Mouse (Mus musculus) thymus, adult 18-20 months (tissue): Measurements from ENCODE around the gene Gmppa.

ENCODE experiments used
- DNase-seq, 2 experiments: peaks; one replicate each; pipeline ENCODE4 v3.0.0; 2022; ENCODE audit warnings: mixed read lengths in 2 of 2

The Gmppa gene

DNA sequence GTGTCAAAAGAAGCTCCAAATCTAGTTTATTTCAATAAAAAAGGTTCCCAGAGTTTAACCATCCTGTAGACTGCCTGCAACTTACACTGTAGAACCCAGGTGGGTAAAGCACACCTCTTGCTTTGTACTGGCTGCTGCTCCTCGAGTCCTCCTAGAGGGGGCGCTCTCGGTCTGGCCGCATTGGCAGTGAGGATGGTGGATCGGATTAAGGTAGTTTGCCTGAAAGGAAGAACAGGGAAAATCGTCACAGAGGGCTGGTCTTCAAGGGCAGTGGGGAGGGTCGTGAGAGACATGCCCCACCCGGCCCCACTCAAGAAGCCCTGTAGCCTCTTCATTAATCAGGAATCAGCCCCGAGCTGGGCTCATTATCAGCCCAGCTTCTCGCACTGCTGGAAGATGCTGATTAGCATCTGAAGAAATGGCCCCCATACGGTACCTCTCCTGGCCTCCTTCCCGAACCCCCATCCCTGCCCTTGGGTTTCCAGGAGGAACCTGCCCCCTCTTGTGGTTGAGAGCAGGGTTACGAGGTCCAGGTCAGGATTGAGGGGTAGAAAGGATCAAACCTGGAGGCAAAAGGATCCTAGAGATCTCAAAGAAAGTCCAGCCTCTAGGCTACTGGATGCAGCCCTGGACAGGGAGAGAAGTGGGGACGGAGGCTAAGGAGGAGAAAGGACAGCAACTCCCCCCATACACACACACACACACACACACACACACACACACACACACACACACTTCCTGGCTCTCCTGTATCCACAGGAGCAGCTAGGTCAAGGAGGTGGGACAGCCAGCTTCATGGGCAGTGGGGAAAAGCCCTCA, 21.2 kb downstream of the Gmppa start:
- DNase-seq = no peak

DNA sequence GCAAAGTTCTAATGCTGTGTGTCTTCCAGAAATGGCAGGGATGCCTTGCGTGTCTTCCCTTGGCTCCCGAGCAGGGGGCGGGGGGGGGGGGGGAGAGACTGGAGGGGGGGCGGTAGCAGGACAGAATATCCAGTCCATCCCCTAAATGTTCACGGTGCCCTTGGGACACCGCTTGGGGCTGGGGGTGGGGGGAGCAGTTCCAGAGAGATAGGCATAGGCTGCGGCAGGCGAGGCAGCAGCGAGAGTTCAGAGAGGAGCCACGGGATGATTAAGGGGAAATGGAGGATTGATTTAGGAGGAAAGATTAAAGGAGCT, 21.9 kb downstream of the Gmppa start:
- DNase-seq = no peak

DNA sequence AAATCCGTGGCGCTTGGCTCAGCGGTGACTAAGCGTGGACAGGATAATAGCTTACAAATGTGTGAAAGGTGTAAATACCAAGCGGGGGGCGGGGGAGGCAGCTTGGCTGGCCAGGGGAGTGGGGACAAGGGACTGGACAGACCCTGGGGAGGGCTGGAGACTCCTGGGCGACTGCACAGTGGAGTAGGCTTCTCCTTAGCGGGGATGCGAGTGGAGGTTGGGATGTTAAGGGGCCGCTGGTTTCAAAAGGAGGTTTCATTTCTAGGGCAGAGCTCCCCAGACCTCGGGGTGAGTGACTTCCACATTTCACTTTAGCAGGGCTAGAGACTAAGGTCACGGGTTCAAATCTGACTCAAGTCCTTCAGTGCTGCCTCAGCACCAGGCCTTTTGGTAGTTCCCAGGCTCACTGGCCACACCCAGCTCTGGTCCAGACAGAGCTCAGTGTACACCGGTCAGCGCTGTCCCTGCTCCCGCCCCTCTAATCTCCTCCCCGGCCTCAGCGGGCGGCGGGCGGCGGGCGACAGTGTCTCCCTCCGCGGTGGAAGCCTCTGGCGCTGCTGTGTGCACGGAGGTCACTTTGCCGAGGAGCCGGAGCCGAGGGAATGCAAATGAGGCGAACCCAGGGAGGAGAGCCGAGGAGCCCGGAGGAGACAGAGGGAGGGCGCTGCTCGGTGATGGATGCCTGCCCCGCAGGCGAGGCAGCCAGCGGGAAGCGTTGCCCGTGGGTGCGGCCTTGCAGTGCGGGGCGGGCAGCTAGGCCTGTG, 22.5 kb downstream of the Gmppa start:
- DNase-seq = no peak

DNA sequence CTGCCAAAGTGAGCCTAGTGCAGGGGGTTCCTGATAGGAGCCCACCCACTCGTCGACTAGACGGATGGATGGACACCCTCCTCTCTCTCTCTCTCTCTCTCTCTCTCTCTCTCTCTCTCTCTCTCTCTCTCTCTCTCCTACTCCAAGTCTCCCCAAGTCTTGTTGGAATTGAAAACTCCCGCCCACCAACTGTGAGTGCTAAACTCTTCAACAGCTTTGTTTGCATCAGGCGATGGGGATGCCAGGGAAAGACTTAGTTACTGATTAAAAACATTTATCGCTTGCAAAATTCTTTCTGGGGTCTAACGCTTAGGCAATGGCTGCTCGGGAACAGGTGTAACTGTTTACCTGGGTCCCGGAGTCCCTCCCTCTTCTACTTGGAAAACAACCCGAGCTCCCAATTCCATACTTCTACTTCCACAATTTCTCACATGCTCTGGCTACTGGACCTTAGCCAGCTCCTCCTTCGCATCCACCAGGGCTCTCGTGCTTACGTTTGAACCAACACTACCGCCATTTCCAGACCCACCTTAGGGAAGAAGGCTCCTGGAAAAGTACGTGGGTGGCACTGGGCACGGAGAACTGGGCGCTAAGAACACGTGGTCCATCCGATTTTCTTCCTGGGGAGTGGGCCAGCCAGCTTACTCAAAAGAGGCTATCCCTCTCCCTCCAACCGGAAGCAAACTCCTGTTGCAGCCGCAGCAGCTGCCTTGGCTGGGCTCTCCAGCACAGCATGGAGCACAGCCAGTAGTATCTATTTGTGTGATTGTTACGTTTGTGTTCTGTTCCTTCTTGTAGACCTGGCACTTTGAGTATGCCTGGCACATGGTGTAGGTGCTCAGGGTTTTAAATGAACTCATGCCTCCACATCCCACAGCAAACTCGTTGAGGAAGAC, 23.3 kb downstream of the Gmppa start:
- no peak for DNase-seq

DNA sequence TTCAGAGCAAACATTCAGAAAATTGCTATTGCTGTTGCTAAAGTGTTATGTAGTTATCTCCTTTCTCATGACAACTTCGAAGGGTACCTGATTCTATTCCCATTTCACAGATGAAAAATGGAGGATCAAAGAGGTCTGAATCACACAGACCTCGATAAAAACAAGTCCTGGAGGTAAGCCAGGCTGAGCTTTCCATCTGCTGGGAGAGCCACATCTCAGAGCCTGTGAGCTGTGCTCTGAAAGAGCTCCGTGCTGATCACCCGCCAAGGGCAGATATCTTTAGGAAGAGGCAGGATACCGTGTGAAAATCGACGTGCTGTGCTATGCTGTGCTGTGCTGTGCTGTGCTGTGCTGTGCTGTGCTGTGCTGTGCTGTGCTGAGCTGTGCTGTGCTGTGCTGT, 24.6 kb downstream of the Gmppa start:
- DNase-seq = no peak

DNA sequence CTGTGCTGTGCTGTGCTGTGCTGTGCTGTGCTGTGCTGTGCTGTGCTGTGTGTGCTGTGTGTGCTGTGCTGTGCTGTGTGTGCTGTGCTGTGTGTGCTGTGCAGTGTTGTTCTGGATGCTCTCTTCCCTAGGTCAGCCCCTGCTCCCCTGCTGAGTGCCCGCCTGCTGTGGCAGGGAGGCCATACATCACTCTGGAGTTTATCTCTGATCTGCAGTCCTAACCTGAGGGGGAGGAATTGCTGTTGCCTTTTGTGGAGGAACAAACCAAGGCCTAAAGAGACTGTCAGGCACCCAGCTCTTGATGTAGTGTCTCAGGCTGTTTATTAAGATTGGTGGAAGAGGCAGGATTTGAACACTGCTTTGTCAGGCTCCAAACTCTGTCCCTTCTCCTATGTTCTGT, 26.9 kb downstream of the Gmppa start:
- no peak for DNase-seq

DNA sequence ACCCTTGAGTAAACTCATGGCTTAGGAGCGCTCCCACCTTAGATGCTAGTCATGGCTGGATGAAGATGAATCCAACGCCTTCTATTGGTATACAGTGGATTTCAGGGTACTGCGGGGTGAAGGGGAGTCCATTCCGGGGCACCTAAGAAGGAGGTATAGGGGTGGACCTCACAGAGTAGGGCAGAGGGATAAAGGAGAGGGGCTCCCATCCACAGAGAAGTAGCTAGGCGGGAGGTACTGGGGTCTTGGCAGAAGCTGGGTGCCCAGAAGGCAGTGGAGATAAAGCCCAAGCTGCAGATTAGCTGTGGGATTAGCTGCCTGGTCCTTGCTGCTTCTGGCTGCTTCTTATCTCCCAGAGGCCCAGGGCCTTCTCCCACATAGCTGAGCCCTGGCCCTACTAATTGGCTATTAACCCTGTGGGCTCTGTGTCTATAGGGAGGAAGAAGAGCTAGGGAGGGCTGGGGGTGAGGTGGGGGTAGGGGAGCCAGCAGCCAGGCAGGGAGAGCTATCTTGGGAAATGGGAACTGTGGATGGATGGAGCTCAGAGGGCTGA, 28.0 kb downstream of the Gmppa start:
- DNase-seq = no peak

DNA sequence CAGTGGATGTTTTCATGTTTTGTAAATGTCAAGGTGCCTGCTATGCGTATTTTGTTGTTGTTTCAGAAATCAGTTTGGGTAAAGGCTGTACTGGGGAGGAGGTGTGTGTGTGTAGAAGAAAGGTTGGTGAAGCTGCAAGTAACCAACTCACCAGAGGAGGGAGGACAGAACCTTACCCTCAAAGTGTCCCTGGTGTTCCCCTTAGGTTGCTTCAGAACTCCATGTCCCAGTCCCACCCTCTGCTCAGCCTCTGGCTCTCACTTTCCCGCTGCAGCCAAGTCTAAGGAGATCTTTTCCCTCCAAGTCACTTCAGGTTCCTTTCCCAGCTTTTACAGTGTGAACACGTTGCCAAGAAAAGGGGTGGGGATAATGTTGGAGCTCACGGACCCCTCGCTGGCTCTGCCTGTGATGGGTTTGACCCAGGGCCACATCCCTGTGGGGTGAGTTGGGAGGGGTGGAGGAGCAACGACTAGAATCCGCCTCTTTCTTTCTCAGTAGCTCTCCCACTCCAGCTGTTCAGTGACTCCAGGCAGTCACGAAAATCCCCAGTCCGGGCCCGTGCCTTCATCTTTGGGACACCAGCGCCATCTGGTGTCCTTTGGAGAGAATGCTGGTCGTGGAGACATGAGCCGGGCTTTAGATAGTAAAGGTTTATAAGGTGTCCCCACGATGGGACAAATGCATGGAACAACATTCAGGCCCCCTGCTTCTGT, 31.6 kb downstream of the Gmppa start:
- peak in 1 of 2 experiments; percentile 26 for DNase-seq

DNA sequence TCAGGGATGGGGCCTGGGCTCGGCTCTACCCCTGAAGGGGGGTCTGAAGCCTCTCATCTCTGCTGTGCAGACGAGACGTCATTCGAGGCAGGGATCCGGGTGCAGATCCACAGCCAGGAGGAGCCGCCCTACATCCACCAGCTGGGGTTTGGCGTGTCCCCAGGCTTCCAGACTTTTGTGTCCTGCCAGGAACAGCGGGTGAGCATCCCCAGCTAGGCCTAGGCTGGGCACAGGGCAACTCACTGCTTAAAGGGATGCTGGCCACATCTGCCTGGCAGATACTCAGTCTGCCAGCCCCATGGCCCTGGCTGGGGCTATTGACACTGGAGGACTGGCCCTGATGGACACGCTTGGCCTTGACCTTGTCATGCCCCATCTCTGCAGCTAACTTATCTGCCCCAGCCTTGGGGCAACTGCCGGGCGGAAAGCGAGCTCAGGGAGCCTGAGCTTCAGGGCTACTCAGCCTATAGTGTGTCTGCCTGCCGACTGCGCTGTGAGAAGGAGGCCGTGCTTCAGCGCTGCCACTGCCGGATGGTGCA, 33.6 kb downstream of the Gmppa start:
- no peak for DNase-seq

DNA sequence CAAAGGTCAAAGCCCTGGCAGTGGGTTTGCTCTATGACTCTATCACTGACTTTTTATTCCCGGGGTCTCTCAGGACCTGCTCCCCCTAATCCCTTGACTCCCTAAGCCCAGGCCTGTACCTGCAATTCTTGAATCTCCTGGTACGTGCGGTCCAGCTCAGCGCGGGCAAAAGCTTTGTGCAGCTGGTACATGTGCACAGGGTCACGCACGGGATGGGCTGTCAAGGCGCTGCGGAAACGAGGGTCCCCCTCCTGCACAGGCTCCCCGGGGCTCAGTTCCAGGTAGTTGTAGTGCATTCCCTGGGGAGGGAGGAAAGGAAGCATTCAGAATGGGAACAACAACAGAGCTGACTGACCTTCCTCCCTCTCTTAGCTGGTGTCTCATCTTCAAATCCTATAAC, 40.7 kb downstream of the Gmppa start:
- no peak for DNase-seq

DNA sequence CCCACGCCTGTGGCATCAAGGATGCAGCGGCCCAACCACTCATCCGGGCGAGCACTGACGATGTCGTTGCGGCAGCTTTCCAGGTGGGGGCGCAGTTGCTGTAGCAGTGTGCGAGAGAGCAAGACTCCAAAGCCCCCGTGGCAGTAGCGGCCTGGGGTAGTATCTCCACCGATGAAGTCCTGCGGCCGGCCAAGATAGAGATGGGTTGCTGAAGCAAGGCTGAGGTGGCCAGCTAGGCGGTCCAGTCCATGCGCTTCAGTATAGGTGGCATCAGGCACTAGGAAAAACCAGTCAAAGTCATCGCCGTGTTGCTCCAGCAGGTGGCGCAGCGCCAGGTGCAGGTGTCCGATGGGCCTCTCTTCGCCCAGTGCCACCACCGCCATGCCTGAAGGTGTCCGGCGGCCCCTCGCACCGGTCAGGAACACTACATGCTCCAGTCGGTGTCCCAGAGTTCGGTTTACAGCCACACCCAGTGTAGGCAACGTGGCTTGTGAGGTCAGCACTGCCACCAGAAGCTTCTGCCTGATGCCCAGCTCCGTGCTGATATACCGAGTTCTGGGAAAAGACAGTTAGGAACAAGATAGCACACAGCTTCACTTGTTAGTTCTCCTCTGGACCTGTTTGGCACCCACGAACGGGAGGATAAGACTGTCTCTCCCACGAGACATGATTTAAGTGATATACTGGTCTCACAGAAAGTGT, 41.7 kb downstream of the Gmppa start:
- peak; percentile 50 to 62 for DNase-seq

DNA sequence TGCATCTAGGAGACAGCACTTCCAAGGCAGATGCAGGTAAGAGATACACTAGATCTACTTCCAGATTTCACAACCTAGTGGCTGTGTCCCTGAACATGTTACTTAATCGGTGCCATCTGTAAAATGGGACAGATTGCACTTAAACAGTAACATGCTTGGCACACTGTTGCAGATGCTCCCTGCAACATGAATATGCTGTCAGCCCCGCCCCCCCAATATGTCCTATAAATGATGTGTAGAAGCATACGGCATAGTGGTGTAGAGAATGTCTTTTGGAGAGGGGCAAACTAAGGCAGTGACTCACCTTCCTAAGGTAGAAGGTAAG, 42.2 kb downstream of the Gmppa start:
- no peak for DNase-seq

DNA sequence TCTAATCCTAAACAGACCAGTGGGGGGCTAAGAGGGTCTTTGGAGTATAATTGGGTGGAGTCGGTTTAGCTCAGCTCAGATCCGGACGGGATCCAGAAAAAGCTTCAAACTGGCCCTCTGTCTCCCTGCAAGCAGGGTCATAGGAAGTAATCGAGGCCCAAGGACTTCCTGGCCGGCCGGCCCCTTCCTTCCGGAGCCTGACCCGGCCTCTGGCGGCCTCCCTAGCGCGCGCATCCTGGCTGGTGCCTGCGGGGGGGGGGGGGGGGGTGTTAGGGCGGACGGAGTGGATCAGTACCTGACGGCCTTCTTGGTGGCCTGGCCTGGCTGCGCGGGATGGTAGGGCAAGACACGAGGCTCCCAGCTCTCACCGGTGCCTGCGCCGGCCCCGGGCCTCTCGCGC, 42.8 kb downstream of the Gmppa start:
- peak in 1 of 2 experiments; percentile 24 for DNase-seq

DNA sequence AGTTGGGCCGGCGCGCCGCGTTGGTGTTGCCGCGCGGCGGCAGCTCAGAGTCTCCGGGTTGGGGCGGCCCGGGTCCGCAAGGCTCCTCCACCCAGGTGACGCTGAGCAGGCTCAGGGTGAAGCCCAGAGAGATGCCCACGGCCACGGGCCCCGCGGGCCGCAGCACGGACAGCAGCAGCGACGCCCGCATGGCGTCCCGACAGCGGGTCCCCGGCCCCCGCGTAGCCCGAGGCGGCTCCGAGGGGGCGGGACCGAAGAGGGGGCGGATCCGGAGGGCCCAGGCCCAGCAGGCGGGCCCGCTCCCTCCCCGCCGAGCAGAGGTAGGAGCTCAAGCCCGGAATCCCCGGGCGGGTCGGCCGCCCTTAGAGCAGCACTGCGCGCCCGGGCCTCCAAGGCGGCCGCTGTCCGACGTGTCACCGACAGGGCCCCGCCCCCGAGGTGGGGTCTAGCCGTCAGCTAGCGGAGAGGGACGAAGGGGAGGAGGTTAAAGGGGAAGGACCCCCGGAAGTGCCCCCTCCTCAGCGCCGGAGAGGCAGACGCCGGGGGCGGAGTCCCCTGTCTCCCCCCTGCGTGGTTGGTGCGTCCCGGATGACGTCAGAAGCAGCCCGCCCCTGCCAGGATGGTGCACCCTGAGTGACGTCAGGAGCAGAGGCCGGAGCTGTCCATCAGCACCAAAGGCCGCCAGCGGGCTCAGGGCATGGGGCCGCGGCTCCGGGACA, 43.3 kb downstream of the Gmppa start, which contains the start of the genes Chpf and Tmem198:
Gene Chpf, minus strand, starts transcription at position 392 of the 719 bp plus-strand sequence.
Gene Tmem198, plus strand, starts transcription at position 617 of the 719 bp plus-strand sequence.
- peak; percentile 94 to 95 for DNase-seq

DNA sequence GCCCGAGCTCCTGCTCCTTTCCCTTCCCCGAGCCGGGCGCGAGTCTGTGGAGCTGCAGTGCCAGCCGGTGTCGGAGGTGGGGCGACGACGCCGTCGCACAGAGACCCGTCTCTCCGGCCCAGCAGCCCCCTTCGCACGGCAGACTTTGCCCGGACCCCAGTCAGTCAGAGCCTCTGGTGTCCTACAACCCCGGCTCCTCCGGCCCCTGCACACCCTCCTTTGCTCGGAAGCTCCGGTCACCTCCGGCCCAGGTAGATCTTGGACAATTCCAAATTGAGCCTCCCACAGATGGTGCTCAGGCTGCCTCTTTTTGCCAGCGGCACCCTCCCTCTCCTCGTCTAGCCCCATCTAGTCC, 43.9 kb downstream of the Gmppa start:
- DNase-seq = no peak

DNA sequence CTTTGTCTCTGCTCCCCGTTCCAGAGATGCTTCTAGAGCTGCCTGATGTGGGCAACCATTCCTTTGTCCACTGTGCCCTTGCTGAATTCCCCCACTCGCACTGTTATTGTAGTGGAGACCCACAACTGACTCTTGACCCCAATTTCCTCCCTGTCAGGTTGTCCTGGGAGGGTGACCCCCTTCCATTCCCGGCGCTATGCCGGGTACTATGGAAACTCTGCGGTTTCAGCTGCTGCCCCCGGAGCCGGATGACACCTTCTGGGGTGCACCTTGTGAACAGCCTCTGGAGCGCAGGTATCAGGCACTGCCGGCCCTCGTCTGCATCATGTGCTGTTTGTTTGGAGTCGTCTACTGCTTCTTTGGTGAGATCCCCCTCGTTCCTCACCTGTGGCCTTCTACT, 44.3 kb downstream of the Gmppa start:
- DNase-seq = no peak

DNA sequence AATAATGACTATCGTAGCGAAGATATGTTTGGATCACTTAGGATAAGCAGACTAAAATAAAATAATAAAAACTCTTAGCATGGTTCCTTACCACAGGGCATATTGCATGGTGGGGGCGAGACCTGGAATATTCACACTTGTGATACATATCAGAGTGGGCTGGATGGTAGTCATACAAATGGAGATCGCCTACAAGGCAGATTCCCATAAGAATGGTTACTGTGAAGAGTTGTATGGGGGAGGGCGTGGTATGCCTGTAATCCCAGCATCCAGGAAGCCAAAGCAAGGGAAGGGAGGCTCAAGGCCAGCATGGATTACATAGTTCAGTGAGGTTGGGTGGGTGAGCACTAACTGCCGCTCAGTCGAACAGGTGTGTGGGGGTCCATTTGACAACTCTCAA, 45.0 kb downstream of the Gmppa start:
- DNase-seq = no peak

DNA sequence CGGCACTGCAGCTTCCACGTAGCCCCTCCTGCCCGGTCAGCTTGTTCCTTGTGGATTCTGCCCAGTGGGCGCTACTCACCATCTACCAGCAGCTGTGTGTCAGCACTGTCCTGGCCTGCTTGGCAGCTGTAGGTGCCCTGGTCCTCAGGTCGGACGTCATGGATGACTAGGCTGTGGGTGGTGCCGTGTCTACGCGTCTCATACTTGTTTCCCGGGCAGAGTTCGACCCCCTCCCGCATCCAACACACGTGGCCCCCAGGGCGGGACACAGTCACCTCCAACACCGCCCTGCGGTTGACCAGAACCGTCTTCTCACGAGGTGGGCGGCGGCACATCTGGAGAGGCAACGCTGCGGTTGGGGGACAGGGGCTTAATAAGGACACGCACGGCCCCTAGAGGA, 50.8 kb downstream of the Gmppa start:
- DNase-seq = no peak

DNA sequence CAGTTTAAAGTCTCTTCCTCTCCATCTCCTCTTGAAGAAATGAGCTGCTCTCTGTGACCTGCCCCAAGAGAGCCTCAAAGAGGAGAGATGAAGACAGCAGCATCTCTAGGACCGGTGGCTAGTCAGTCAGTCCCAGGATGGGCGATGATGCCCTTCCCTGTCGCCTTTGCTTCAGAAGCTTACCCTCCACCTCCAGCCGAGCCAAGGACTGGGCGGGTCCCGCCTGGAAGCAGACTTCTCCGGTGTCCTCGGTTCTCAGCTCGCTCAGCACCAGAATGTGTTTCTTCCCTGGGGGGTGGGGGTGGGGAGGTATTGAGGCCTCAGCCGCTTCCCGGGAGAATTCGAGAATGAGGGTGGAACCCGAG, 51.3 kb downstream of the Gmppa start:
- no peak for DNase-seq

DNA sequence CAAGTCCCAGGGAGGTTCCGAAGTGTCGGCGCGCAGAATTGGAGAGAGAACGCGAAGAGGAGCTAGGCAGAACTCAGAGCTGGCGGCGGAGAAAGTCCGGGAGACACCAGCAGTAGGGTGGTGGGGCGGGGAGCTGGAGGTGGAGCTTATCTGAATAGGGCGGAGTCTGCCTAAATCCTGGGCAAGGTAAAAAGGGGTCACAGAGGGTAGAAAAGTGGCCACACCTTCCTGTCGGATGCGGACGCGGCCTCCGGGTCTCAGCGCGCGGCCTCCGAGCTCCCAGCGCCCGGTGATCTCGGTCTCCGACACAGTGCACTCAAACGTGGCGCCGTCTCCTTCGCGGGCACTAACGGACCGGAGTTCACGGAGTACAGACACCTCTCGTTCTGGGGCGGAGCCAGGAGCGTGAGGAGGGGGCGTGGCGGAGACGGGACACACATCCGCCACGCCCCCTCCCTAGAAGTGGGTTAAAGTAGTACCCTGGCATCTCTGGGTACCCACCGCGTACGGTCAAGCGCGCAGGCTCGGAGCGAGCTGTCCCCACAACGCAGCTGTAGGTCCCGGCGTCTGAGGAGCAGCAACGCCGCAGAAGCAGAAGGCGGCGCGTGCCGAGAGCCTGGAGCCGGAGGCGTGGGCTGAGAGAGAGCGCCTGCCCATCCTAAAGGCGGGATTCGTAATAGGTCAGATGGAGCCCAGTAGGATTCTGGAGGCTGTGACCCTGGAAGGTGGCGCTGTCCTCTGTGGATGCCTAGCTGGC, 51.9 kb downstream of the Gmppa start:
- peak in 1 of 2 experiments; percentile 50 for DNase-seq
